Mouse (Mus musculus): ENCODE data around the gene Tmem115. TPM values are rescaled to one million over a fixed set of nuclear protein-coding genes. Genes with fewer than 3 reads are reported as not detected.

Tmem115 gene
- total RNA-seq, 2 experiments from 2014 or later = 13.3 to 14.3 TPM

DNA sequence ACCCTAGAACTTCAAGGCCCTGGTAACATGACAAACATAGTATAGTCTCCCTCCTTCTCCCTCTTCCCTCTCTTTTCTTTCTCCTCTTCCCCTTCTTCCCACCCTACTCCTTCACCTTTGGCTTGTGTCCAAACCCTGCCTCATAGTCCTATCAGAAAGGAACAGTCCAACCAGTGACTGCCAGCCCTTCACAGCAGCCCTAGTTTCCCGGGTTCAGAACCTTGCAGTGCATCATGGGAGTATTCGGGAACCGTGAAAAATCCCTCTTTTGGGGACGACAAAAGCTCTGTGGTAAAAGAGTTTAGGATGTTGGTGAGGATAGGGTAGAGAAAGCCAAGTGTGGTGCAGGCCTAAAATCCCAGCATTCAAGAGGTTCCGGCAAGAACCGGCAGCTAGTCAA lies 13.4 kb upstream of the Tmem115 start:
- intact Hi-C loops (cut with DNase I) = no loop called here
- DNase-seq = no peak

DNA sequence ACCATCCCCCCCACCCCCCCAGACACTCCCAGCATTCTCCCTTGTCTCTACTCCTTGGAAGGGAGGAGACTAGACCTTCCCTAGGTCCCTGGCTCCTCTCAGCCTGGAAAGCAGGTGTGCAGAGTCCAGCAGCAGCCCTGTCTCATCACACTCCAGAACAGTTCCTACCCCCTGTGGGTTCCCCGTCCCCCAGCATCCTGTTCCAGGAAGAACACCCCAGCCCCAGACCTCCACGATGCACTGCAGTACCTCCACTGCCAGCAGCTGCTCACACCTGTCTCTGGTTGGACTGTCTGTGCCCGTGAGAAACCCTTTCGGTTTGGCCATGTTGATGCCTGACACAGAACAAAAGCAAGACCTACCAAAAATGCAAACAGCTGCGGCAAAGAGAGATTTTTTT lies 12.6 kb upstream of the Tmem115 start:
- intact Hi-C loops (cut with DNase I) = no loop called here
- no peak for DNase-seq

DNA sequence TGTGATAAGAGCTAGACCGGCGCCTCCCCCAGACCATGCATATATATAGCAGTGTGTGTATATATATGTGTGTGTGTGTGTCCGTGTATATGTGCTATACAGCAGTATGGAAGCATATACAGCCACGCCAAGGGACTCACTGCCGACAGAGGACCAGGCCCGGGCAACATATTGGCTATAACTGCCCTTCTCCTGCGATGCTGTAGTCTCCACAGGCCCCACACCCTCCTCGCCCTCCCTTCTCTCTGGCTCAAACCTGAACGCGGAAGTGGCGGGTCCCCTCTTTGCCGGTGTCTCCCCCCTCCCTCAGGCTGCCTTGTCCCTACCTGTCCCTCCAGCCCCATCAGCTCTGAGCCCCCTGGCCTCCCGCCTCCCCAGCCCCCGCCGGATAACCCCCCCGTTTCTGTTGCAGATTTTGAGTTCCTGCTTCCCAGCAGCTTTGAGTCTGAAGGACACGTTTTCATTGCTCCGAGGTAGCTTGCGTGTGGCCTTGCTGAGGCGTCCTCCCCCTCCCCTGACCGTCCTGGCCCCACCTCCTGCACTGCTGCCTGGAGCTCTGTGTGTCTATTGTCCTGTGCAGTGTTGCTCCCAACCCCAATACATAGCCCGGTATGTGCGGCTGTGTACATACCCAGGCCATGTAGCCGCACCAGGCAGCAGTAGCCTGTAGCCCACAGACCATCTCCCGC lies 11.9 kb upstream of the Tmem115 start:
- intact Hi-C loops (cut with DNase I) = no loop called here
- no peak for DNase-seq

- no peak for DNase-seq
- intact Hi-C loops (cut with DNase I) = no loop called here
These were observed 11.4 kb upstream of the Tmem115 start for GRCm38 (mm10) chr9:107522400-107522711.

DNA sequence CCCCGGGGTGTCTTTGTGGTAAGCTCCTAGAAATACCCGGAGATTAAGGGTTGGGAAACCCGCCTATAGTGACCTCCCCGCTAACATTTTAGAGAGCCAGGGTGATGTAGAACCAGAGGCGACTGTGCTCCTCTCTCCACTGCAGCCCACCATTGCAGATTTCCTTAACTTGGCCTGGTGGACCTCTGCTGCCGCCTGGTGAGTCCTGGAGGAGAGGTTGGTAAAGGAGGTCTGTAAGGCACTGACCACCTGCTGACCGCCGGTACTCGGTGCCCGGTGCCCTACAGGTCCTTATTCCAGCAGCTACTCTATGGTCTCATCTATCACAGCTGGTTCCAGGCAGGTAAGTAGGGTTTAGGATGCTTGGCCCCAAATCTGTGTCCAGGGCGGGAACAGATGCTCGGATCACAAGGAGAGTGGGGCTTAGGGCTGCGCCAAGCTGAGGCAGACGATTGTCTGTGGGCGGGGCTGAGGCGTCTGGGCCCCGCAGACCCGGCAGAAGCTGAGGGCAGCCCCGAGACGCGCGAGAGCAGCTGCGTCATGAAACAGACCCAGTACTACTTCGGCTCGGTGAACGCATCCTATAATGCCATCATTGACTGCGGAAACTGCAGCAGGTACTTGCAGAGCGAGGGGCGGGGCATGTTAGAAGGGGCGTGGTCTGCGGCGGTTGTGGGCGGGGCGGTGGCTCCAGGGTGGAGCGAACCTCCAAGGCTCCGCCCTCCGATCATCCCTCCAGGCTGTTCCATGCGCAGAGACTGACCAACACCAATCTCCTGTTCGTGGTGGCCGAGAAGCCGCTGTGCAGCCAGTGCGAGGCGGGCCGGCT lies 7.3 kb upstream of the Tmem115 start:
- DNase-seq = peak; percentile 59 to 62
- intact Hi-C loops (cut with DNase I) = no loop called here

DNA sequence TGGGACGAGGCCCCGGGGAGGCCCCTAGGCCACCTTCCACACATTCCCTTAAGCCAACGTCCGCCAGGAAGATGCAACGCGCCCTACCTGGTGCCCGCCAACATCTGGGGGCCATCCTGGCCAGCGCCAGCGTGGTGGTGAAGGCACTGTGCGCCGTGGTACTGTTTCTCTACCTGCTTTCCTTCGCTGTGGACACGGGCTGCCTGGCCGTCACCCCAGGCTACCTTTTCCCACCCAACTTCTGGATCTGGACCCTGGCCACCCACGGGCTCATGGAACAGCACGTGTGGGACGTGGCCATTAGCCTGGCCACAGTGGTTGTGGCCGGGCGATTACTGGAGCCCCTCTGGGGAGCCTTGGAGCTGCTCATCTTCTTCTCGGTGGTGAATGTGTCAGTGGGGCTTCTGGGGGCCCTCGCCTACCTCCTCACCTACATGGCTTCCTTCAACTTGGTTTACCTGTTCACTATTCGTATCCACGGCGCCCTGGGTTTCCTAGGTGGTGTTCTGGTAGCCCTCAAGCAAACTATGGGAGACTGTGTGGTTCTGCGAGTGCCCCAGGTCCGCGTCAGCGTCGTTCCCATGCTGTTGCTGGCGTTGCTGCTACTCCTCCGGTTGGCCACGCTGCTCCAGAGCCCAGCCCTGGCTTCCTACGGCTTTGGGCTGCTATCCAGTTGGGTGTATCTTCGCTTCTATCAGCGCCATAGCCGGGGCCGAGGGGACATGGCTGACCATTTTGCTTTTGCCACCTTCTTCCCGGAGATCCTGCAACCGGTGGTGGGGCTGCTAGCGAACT lies 860 bp downstream of the Tmem115 start:
- intact Hi-C loops (cut with DNase I) = no loop called here
- DNase-seq = peak; percentile 35 to 38

- intact Hi-C loops (cut with DNase I) = no loop called here
These were observed 4.5 kb downstream of the Tmem115 start for GRCm38 (mm10) chr9:107538231-107538630.

GRCm38 (mm10) chr9:107538711-107539110 lies 5.0 kb downstream of the Tmem115 start:
- DNase-seq = no peak

More at GRCm38 (mm10) chr9:107538231-107538630, 4.5 kb downstream of the Tmem115 start:
- no peak for DNase-seq

GRCm38 (mm10) chr9:107539940-107540339 lies 6.2 kb downstream of the Tmem115 start:
- DNase-seq = no peak
- intact Hi-C loops (cut with DNase I) = no loop called here

More at GRCm38 (mm10) chr9:107538711-107539110, 5.0 kb downstream of the Tmem115 start:
- intact Hi-C loops (cut with DNase I) = no loop called here

GRCm38 (mm10) chr9:107540420-107540819 lies 6.7 kb downstream of the Tmem115 start:
- DNase-seq = no peak
- intact Hi-C loops (cut with DNase I) = no loop called here

GRCm38 (mm10) chr9:107541005-107541404 lies 7.3 kb downstream of the Tmem115 start:
- intact Hi-C loops (cut with DNase I) = no loop called here
- DNase-seq = no peak

DNA sequence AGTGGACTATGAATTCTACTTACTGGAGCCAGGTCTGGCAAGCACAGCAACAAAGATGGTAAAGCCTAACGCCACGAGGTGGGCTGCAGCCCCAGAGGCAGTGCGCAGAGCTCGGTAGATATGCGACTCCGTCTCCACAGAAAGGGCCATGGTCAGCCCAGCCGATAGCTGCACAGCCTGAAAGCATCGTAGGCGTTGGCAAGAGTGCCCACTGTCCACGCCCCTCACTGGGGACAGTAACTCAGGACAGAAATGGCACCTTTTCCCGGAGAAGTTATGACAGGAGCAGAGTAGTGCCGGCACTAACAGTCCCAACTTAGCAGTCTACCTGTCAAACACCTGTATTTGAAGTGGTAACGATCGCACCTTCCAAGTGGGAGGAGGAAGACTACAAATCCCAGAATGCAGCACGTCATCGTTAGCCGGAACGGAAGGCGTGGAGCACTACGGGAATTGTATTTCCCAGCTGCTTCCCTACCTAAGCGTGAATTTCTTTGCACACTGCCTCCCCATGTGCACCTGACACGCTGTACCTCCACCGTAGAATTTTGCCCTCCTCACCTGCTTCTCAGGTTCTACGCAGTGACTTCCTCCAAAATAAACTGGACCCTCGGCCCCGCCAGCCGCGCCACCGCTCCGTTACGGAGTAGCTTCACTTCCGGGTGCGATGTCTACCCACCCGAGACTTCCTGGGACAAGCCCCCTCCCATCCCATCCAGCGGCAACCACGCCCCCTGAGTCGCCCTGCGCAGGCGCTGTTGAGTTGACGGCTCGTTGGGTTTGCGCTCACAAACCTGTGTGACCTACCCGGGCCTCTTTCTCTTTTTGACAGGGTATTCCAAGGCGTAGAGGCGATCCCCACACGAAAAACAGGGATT lies 8.0 kb downstream of the Tmem115 start, which contains the start of the genes Cyb561d2 and Nprl2:
TSS of gene Cyb561d2 (minus strand) at position 720 of the 878 bp plus-strand sequence.
TSS of gene Nprl2 (plus strand) at position 753 of the 878 bp plus-strand sequence.
- DNase-seq = peak; percentile 91 to 93
- intact Hi-C loops (cut with DNase I) = no loop called here

- intact Hi-C loops (cut with DNase I) = no loop called here
- DNase-seq = no peak
These were observed 8.6 kb downstream of the Tmem115 start for GRCm38 (mm10) chr9:107542352-107542686.

- no peak for DNase-seq
- intact Hi-C loops (cut with DNase I) = no loop called here
These were observed 9.0 kb downstream of the Tmem115 start for GRCm38 (mm10) chr9:107542721-107543120.

DNA sequence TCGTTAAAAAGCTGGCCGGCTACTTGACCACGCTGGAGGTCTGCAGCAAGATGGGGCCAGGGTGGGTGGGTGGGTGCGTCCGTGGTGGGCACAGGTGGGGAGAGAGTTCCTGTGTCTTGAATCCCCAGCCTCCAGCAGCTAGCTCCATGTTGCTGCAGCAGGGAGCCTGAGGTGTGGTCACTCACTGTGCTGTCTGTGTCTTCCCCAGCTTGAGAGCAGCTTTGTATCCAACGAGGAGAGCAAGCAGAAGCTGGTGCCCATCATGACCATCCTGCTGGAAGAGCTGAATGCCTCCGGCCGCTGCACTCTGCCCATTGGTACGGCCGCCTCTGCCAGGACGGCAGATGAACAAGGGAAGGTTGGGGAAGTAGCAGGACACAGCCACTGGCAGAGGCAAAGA lies 9.6 kb downstream of the Tmem115 start:
- intact Hi-C loops (cut with DNase I) = no loop called here
- no peak for DNase-seq

DNA sequence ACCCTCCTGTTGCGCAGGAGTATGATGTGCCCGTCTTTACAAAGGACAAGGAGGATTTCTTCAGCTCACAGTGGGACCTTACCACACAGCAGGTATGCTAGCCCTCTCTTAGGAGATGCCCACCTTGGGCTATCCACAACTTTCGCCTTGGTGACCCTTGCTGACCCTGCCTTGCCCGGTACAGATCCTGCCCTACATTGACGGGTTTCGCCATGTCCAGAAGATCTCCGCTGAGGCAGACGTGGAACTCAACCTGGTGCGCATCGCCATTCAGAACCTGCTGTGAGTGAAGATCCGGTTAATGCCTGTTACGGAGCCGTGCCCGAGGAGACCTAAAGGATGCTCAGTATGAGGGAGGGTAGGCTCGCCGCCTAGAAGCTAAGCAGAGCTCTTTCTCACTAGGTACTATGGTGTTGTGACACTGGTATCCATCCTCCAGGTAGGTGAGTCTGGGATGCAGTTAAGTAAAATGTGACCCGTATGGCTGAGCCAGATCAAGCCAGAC lies 10.5 kb downstream of the Tmem115 start:
- intact Hi-C loops (cut with DNase I) = no loop called here
- DNase-seq = no peak

- intact Hi-C loops (cut with DNase I) = no loop called here
- DNase-seq = no peak
These were observed 11.0 kb downstream of the Tmem115 start for GRCm38 (mm10) chr9:107544729-107545128.

GRCm38 (mm10) chr9:107545199-107545598 lies 11.5 kb downstream of the Tmem115 start:
- intact Hi-C loops (cut with DNase I) = no loop called here
- DNase-seq = no peak

- intact Hi-C loops (cut with DNase I) = no loop called here
- DNase-seq = peak in 1 of 2 experiments; percentile 64
These were observed 11.9 kb downstream of the Tmem115 start for GRCm38 (mm10) chr9:107545602-107546001.

DNA sequence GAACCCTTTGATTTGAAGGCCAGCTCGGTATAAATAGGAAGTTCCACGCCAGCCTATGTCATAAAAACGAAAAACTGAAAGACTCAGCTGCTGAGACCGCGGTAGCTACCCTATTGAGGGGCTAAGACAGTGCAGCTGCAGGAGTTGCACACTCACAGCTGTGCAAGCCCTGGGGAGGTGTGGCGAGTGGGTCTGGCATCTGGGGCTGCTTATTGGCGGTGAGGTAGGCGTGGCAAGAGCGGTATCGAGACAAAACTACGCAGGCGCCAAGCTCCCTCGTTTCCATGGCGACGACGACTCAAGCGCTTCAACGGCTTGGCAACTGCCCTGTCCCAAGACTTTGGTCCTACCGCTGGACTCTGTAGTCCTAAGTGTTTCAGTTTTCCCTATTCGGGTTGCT lies 13.3 kb downstream of the Tmem115 start, which contains the start of gene Zmynd10:
TSS of gene Zmynd10 (plus strand) at position 273 of the 400 bp plus-strand sequence.
- intact Hi-C loops (cut with DNase I) = no loop called here

More for the DNA sequence above, 13.3 kb downstream of the Tmem115 start, which contains the start of gene Zmynd10:
- DNase-seq = peak; percentile 75 to 81

Measured in gastrocnemius, postnatal 36 days (tissue).